Mouse (Mus musculus) right cerebral cortex, postnatal 14 days (tissue): ENCODE results near the gene Hoxc11.

Experiments used
- DNase-seq: peaks from one replicate; pipeline ENCODE4 v3.0.0; 2022

The Hoxc11 gene

GRCm38 (mm10) chr15:102937036-102937666 lies 17.1 kb upstream of the Hoxc11 start:
- DNase-seq = no peak

- DNase-seq = no peak
Measured at GRCm38 (mm10) chr15:102939256-102940155, 14.7 kb upstream of the Hoxc11 start.

- DNase-seq = no peak
Measured at GRCm38 (mm10) chr15:102942739-102943467, 11.3 kb upstream of the Hoxc11 start.

- DNase-seq = no peak
Measured at GRCm38 (mm10) chr15:102943468-102943813, 10.8 kb upstream of the Hoxc11 start.

- DNase-seq = no peak
Measured at GRCm38 (mm10) chr15:102945185-102946077, 8.8 kb upstream of the Hoxc11 start.

GRCm38 (mm10) chr15:102947276-102947675 lies 7.0 kb upstream of the Hoxc11 start:
- no peak for DNase-seq

GRCm38 (mm10) chr15:102948842-102949241 lies 5.4 kb upstream of the Hoxc11 start:
- no peak for DNase-seq

- no peak for DNase-seq
Measured at GRCm38 (mm10) chr15:102949696-102950095, 4.5 kb upstream of the Hoxc11 start.

GRCm38 (mm10) chr15:102950877-102951276 lies 3.4 kb upstream of the Hoxc11 start:
- DNase-seq = no peak

GRCm38 (mm10) chr15:102953561-102953960 lies 666 bp upstream of the Hoxc11 start:
- no peak for DNase-seq

GRCm38 (mm10) chr15:102955007-102955382 lies 768 bp downstream of the Hoxc11 start:
- no peak for DNase-seq

GRCm38 (mm10) chr15:102955833-102956640 lies 1.8 kb downstream of the Hoxc11 start:
- no peak for DNase-seq

- DNase-seq = no peak
Measured at GRCm38 (mm10) chr15:102956906-102957305, 2.7 kb downstream of the Hoxc11 start.

- no peak for DNase-seq
Measured at GRCm38 (mm10) chr15:102959663-102960191, 5.5 kb downstream of the Hoxc11 start.

- no peak for DNase-seq
Measured at GRCm38 (mm10) chr15:102961728-102962127, 7.5 kb downstream of the Hoxc11 start.

- DNase-seq = no peak
Measured at GRCm38 (mm10) chr15:102962492-102962891, 8.3 kb downstream of the Hoxc11 start.

GRCm38 (mm10) chr15:102963259-102963658 lies 9.0 kb downstream of the Hoxc11 start:
- no peak for DNase-seq

GRCm38 (mm10) chr15:102963671-102964640 lies 9.7 kb downstream of the Hoxc11 start:
- DNase-seq = no peak

GRCm38 (mm10) chr15:102965003-102965891 lies 11.0 kb downstream of the Hoxc11 start:
- no peak for DNase-seq
